Mouse (Mus musculus): Measurements from ENCODE around the gene Adgra3. TPM values are rescaled to one million over a fixed set of nuclear protein-coding genes. Genes with fewer than 3 reads are reported as not detected.

Adgra3 gene
- total and polyA plus RNA-seq, 3 experiments: not detected

- no peak overlapping the region for H3K9ac ChIP-seq (ENCODE audit: insufficient read depth, low read depth)
- DNase-seq (ENCODE audit: extremely low read depth): no peak
- peaks cover 51% of the 10 kb centered on the region for H3K9me3 ChIP-seq (replicated peaks; ENCODE audit: low read length)
- TF ChIP-seq USF1 (IDR thresholded peaks at IDR 0.05; ENCODE audit: low read depth, low read length) (no peak), GABPA (IDR thresholded peaks at IDR 0.05; ENCODE audit: insufficient replicate concordance, low read depth, low read length) (no peak), MYC (IDR thresholded peaks at IDR 0.05; ENCODE audit: low read depth, low read length) (no peak), EP300 (IDR thresholded peaks at IDR 0.05; ENCODE audit: low read length) (no peak), ZKSCAN1 (IDR thresholded peaks at IDR 0.05; ENCODE audit: borderline replicate concordance, low read depth, low read length) (no peak), JUN (IDR thresholded peaks at IDR 0.05; ENCODE audit: insufficient read depth, low read depth, low read length) (no peak), PAX5 (IDR thresholded peaks at IDR 0.05; ENCODE audit: low read length) (no peak), IRF4 (IDR thresholded peaks at IDR 0.05; ENCODE audit: low read depth, low read length) (no peak), E2F4 (IDR thresholded peaks at IDR 0.05; ENCODE audit: insufficient replicate concordance, low read depth, low read length) (no peak), TBP (conservative IDR thresholded peaks at IDR 0.05; ENCODE audit: low read depth, low read length) (no peak), MXI1 (IDR thresholded peaks at IDR 0.05; ENCODE audit: low read depth, low read length) (no peak), CHD1 (IDR thresholded peaks at IDR 0.05; ENCODE audit: low read depth, low read length) (no peak), NRF1 (IDR thresholded peaks at IDR 0.05; ENCODE audit: low read depth, low read length) (no peak)
- H3K27ac ChIP-seq (ENCODE audit: insufficient read depth, low read depth): no peak overlapping the region
- no peaks in the 10 kb centered on the region for H3K36me3 ChIP-seq (replicated peaks in 1 of 2; ENCODE audit: control insufficient read depth in 1 of 2, insufficient read depth in 1 of 2, low read length in 1 of 2)
- H3K4me3 ChIP-seq (replicated peaks in 1 of 3; ENCODE audit: low read depth in 2 of 3, low read length in 2 of 3, poor library complexity in 1 of 3): no peak overlapping the region
- dilution Hi-C loops (cut with MboI; ENCODE audit: extremely low pct_ligation_motif_present, extremely low pct_unique_long_range_greater_than_20kb, low sequenced_read_pairs): no loop called here
- H3K79me2 ChIP-seq (replicated peaks; ENCODE audit: control insufficient read depth, extremely low read depth, insufficient read depth, poor library complexity, severe bottlenecking): no peaks in the 10 kb centered on the region
- no peak overlapping the region for H3K4me2 ChIP-seq (ENCODE audit: insufficient read depth, low read depth, poor library complexity, severe bottlenecking)
- no peaks in the 10 kb centered on the region for H3K4me1 ChIP-seq (ENCODE audit: control insufficient read depth in 1 of 2, insufficient read depth in 2 of 2)
- in situ Hi-C loops (cut with MboI; ENCODE audit: low pct_ligation_motif_present, low pct_unique_long_range_greater_than_20kb, low sequenced_read_pairs): no loop called here
- no peaks in the 10 kb centered on the region for H3K27me3 ChIP-seq (replicated peaks)
Observed at GRCm38 (mm10) chr5:50008841-50009240, 50.0 kb downstream of the Adgra3 start.

DNA sequence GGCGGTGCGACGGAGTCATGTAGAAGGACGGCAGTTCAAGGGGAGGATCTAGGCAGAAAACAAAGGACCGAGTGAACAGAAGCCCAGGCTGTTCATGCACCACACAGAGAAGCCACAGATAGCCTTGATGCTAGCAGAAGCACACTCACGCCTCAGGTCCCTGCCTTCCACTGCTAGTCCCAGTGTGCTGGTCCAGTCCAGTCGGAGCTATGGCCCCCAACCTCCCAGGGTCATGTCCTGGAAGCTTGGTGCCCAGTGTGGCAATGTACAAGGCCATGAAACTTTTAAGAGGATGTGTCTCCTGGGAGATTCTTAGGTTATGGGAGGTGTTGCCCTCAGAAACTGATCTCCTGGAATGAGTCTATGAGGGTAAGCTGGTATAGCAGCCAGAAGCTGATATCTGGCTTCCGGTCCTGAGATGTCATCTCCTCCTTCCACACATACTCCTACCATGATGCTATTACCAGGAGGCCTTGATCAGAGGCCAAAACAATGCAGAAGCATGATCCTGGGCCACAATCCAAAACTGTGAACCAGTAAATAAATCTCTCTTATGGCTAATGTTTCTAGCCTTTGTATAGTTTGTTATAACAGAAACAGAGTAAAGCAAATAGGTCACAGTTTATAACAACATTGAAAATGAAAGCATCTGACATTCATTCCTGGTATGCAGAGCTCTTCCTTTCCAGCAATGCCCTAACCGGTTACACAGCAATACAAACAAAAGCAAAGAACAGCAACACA, 51.7 kb downstream of the Adgra3 start:
- Histone ChIP-seq H3K36me3 (replicated peaks in 1 of 2; ENCODE audit: control insufficient read depth in 1 of 2, insufficient read depth in 1 of 2, low read length in 1 of 2) (no peaks in the 10 kb centered on the region), H3K4me2 (ENCODE audit: insufficient read depth, low read depth, poor library complexity, severe bottlenecking) (no peak overlapping the region), H3K9me3 (replicated peaks; ENCODE audit: low read length) (peaks cover 45% of the 10 kb centered on the region), H3K27ac (ENCODE audit: insufficient read depth, low read depth) (no peak overlapping the region), H3K9ac (ENCODE audit: insufficient read depth, low read depth) (no peak overlapping the region), H3K4me3 (replicated peaks in 1 of 3; ENCODE audit: low read depth in 2 of 3, low read length in 2 of 3, poor library complexity in 1 of 3) (no peak overlapping the region), H3K79me2 (replicated peaks; ENCODE audit: control insufficient read depth, extremely low read depth, insufficient read depth, poor library complexity, severe bottlenecking) (no peaks in the 10 kb centered on the region), H3K4me1 (ENCODE audit: control insufficient read depth in 1 of 2, insufficient read depth in 2 of 2) (no peaks in the 10 kb centered on the region), H3K27me3 (replicated peaks) (no peaks in the 10 kb centered on the region)
- no peak for DNase-seq (ENCODE audit: extremely low read depth)
- in situ Hi-C loops (cut with MboI; ENCODE audit: low pct_ligation_motif_present, low pct_unique_long_range_greater_than_20kb, low sequenced_read_pairs) (no loop called here), dilution Hi-C loops (cut with MboI; ENCODE audit: extremely low pct_ligation_motif_present, extremely low pct_unique_long_range_greater_than_20kb, low sequenced_read_pairs) (no loop called here)
- TF ChIP-seq JUN (IDR thresholded peaks at IDR 0.05; ENCODE audit: insufficient read depth, low read depth, low read length): no peak
- TF ChIP-seq TCF12 (IDR thresholded peaks at IDR 0.05; ENCODE audit: low read depth, low read length): no peak
- TF ChIP-seq NELFE (IDR thresholded peaks at IDR 0.05; ENCODE audit: low read depth, low read length): no peak
- no peak for TF ChIP-seq CHD2 (IDR thresholded peaks at IDR 0.05; ENCODE audit: low read length)
- TF ChIP-seq RCOR1 (conservative IDR thresholded peaks at IDR 0.05; ENCODE audit: low read depth, low read length): no peak
- TF ChIP-seq ZNF384 (IDR thresholded peaks at IDR 0.05; ENCODE audit: low read depth, low read length): no peak
- no peak for TF ChIP-seq SIN3A (IDR thresholded peaks at IDR 0.05; ENCODE audit: low read length)
- no peak for TF ChIP-seq EP300 (IDR thresholded peaks at IDR 0.05; ENCODE audit: low read length)
- no peak for TF ChIP-seq ZKSCAN1 (IDR thresholded peaks at IDR 0.05; ENCODE audit: borderline replicate concordance, low read depth, low read length)
- no peak for TF ChIP-seq ETS1 (conservative IDR thresholded peaks at IDR 0.05; ENCODE audit: low read depth, low read length)
- no peak for TF ChIP-seq POLR2AphosphoS2 (IDR thresholded peaks at IDR 0.05; ENCODE audit: low read depth, low read length)
- no peak for TF ChIP-seq MAZ (IDR thresholded peaks at IDR 0.05; ENCODE audit: low read depth, low read length)
- no peak for TF ChIP-seq MXI1 (IDR thresholded peaks at IDR 0.05; ENCODE audit: low read depth, low read length)
- TF ChIP-seq GABPA (IDR thresholded peaks at IDR 0.05; ENCODE audit: insufficient replicate concordance, low read depth, low read length): no peak
- TF ChIP-seq IRF4 (IDR thresholded peaks at IDR 0.05; ENCODE audit: low read depth, low read length): no peak
- TF ChIP-seq ZC3H11A (IDR thresholded peaks at IDR 0.05; ENCODE audit: low read depth, low read length): no peak
